In the genomic region with DNA sequence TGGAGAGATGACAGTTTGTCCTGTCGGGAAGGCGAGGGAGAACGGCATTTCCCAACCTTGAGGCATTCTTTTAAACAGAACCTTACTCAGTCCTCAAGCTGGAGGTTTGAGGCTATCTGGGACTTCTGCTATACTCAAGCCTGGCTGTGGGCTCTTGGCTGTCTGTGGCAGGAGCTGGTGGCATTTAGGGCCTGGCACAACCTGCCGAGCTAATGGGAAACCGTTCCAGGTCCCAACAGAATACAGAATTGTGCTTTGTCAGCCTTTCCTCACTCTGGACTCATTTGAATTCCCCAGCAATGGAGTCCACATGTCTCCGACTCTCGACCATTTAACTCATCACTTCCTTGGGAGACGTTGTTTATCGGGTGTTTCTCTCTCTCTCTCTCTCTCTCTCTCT, we compare ENCODE assay signal across 10 mouse cellular contexts. TPM values are rescaled to one million over a fixed set of nuclear protein-coding genes. Genes with fewer than 3 reads are reported as not detected.
"Had no signal": no experiment of that assay in that cellular context is flagged by ENCODE, and none has a peak within 500 bp of the region (broad histone marks: within the 10 kb centered on the region; RNA-seq: fewer than 3 reads in every experiment).

No protein-coding gene starts in this region.

- H3K27me3 ChIP-seq: liver, embryonic 12.5 days; megakaryocyte, embryonic 14.5 days; midbrain, embryonic 12.5 days had no signal

- H3K4me1 ChIP-seq: liver, embryonic 12.5 days; megakaryocyte, embryonic 14.5 days; midbrain, embryonic 12.5 days had no signal

- DNase-seq: lung, embryonic 14.5 days; lung, postnatal 10 days; right cerebral cortex, adult 18-20 months; thymus, postnatal 4 days had no signal

- H3K36me3 ChIP-seq: liver, embryonic 12.5 days; midbrain, embryonic 12.5 days had no signal

- H3K4me3 ChIP-seq: liver, embryonic 12.5 days; megakaryocyte, embryonic 14.5 days; midbrain, embryonic 12.5 days had no signal

- H3K9ac ChIP-seq: liver, embryonic 12.5 days; lung, embryonic 14.5 days; midbrain, embryonic 12.5 days had no signal

- ATAC-seq: liver, embryonic 12.5 days; midbrain, embryonic 16.5 days had no signal

- H3K4me2 ChIP-seq: liver, embryonic 12.5 days; lung, embryonic 14.5 days; midbrain, embryonic 12.5 days had no signal

- H3K9me3 ChIP-seq: liver, embryonic 12.5 days; midbrain, embryonic 12.5 days had no signal

- H3K27ac ChIP-seq: liver, embryonic 12.5 days; macrophage; midbrain, embryonic 12.5 days; stomach, postnatal 0 days had no signal

RNA-seq across cellular contexts. Expression of gene Fndc1, which starts 24.6 kb away (rescaled TPM):
- polyA plus RNA-seq: macrophage had no signal
